Mouse (Mus musculus): ENCODE measurements at regions not wholly inside any gene's neighbourhood (a gene's known extent, or its start where the extent isn't known, plus 50 kb on each side); places are given as distances from the start of the nearest gene placed in this dataset.

DNA sequence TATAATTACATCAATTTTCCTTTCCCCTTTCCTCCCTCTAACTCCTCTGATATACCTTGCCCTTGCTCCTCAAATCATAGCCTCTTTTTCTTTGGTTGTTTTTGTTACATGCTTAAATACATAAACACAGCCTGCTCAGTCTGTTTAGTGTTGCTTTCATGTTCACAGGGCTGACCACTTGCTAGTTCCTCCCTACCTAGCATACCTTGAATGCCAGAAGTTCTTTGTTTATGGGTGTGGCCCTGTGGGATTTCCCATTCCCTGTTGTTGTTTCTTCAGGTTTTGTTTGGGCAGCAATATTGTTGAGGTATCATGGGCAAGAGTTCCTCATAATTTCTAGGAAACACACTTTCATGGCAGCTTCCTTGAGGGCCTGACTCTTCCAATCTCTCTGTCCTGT lies 807.7 kb downstream of the Diaph2 start:
- TF ChIP-seq CTCF (IDR thresholded peaks at IDR 0.05; ENCODE audit: borderline replicate concordance, extremely low read depth, insufficient read depth, insufficient read length), result no peak
- no peak for TF ChIP-seq POLR2A (IDR thresholded peaks at IDR 0.05; ENCODE audit: borderline replicate concordance, extremely low read depth, insufficient read depth, insufficient read length, poor library complexity, severe bottlenecking)
